In the genomic region with DNA sequence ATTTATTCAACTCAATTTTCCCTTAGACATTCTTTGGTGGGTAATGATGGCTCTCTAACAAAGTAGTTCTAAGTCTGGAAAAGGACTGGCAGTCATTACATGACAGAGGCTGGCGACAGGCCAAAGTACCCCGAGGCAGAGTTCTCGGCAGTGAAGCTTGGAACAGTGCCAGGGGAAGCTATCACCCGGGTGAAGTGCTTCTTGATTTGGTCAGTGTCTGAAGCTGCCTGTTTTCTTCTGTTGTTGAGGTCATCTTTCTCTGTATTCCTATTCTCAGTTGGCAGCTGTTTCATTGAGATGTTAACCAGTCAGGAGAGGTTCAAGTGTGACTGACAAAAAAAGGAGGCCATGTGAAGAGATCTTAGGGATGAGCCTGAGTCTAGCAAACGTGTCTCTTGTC, we compare ENCODE assay signal across 8 mouse cellular contexts.
DNase-seq lines count a peak whose midpoint lies in the region; ATAC-seq lines count a peak whose summit lies in the region.

No protein-coding gene starts in this region.

- no peaks in the 10 kb centered on the region for H3K4me1 ChIP-seq in embryonic facial prominence, embryonic 11.5 days (ENCODE audit: control insufficient read depth, insufficient read depth, low read length)
- H3K4me1 ChIP-seq in heart, embryonic 16.5 days (ENCODE audit: control insufficient read depth, insufficient read depth, low read length), result peaks cover 19% of the 10 kb centered on the region

- 28% methylated on average over 5 of the region's 5 CpGs for WGBS in embryonic facial prominence, embryonic 11.5 days
- 5% methylated on average over 5 of the region's 5 CpGs for WGBS in heart, embryonic 16.5 days

- no peaks in the 10 kb centered on the region for H3K9me3 ChIP-seq in embryonic facial prominence, embryonic 11.5 days (replicated peaks; ENCODE audit: control insufficient read depth, low read length)
- no peaks in the 10 kb centered on the region for H3K9me3 ChIP-seq in heart, embryonic 16.5 days (replicated peaks; ENCODE audit: control insufficient read depth, low read length)

- no peak overlapping the region for H3K9ac ChIP-seq in embryonic facial prominence, embryonic 11.5 days (replicated peaks; ENCODE audit: low read length)
- H3K9ac ChIP-seq in heart, embryonic 16.5 days (ENCODE audit: low read length), result no peak overlapping the region

- peak; percentile 23 for DNase-seq in ovary, adult 18-20 months (ENCODE audit: low spot score)
- DNase-seq in ovary, postnatal 10 days (ENCODE audit: low spot score), result no peak
- peak; percentile 53 for DNase-seq in embryonic facial prominence, embryonic 11.5 days (ENCODE audit: low spot score)
- DNase-seq in kidney, postnatal 4 days, result peak; percentile 59 to 66
- DNase-seq in ovary, postnatal 14 days (ENCODE audit: low spot score), result peak; percentile 16
- no peak for DNase-seq in left cerebral cortex, adult 18-20 months (ENCODE audit: low spot score in 2 of 2)

- H3K36me3 ChIP-seq in embryonic facial prominence, embryonic 11.5 days (replicated peaks; ENCODE audit: control insufficient read depth, insufficient read depth, low read depth, low read length), result no peaks in the 10 kb centered on the region
- H3K36me3 ChIP-seq in heart, embryonic 16.5 days (ENCODE audit: control insufficient read depth, insufficient read depth), result no peaks in the 10 kb centered on the region

- H3K27me3 ChIP-seq in embryonic facial prominence, embryonic 11.5 days (ENCODE audit: control insufficient read depth, insufficient read depth, low read length), result no peaks in the 10 kb centered on the region
- H3K27me3 ChIP-seq in heart, embryonic 16.5 days (ENCODE audit: control insufficient read depth, insufficient read depth, low read length), result no peaks in the 10 kb centered on the region

- no peak overlapping the region for H3K4me3 ChIP-seq in embryonic facial prominence, embryonic 11.5 days (ENCODE audit: low read depth, low read length)
- H3K4me3 ChIP-seq in heart, embryonic 16.5 days (ENCODE audit: low read length), result no peak overlapping the region

- no peak overlapping the region for H3K27ac ChIP-seq in embryonic facial prominence, embryonic 11.5 days (replicated peaks; ENCODE audit: low read depth, low read length)
- peak overlapping the region; percentile 57 for H3K27ac ChIP-seq in heart, embryonic 16.5 days (ENCODE audit: low read length)

- no peak for ATAC-seq in embryonic facial prominence, embryonic 11.5 days (replicated peaks; ENCODE audit: insufficient number of reproducible peaks, low FRiP score, low TSS enrichment, low read depth)
- ATAC-seq in heart, embryonic 16.5 days (replicated peaks; ENCODE audit: extremely low read depth, insufficient read depth, low FRiP score), result peak; percentile 70
- ATAC-seq in megakaryocyte progenitor cell, adult 5-6 weeks (replicated peaks; ENCODE audit: poor library complexity), result no peak

- H3K4me2 ChIP-seq in embryonic facial prominence, embryonic 11.5 days (ENCODE audit: low read depth, low read length), result no peak overlapping the region
- no peak overlapping the region; the same call in 1 of the 2 replicates for H3K4me2 ChIP-seq in heart, embryonic 16.5 days (ENCODE audit: low read depth, low read length)

Comparison
In these comparisons a context has a peak if more than half of its experiments do, and no peak if none do; other contexts are left out.
1. DNase-seq: peak in ovary, adult 18-20 months (single experiment), embryonic facial prominence, embryonic 11.5 days (single experiment), kidney, postnatal 4 days (2 of 2) and ovary, postnatal 14 days (single experiment); none in ovary, postnatal 10 days (single experiment) and left cerebral cortex, adult 18-20 months (0 of 2).